In genomic region chr12:98549981-98550380, GRCm38 (mm10) we compare ENCODE assay signal across 29 mouse cellular contexts. TPM values are rescaled to one million over a fixed set of nuclear protein-coding genes. Genes with fewer than 3 reads are reported as not detected.
DNase-seq lines count a peak whose midpoint lies in the region; ATAC-seq and TF ChIP-seq lines count a peak whose summit lies in the region.
"Had no signal": no experiment of that assay in that cellular context is flagged by ENCODE, and none has a peak within 500 bp of the region (broad histone marks: within the 10 kb centered on the region; RNA-seq: fewer than 3 reads in every experiment).

No protein-coding gene starts in this region.

- no peak for DNase-seq in cerebellum, postnatal 4 days (ENCODE audit: low spot score in 2 of 2)
- no peak for DNase-seq in layer of hippocampus, adult 2 months (ENCODE audit: low spot score in 2 of 2)
- DNase-seq in layer of hippocampus, adult 11-12 months (ENCODE audit: low spot score) = no peak
- peak; percentile 83 for DNase-seq in cerebellum, adult 9-10 months
- DNase-seq in adipocyte (ENCODE audit: low spot score) = no peak
- no peak for DNase-seq in left cerebral cortex, postnatal 14 days (ENCODE audit: low spot score in 2 of 2)
- DNase-seq in lung, adult 2 months = no peak
- DNase-seq: adrenal gland, postnatal 36 days; forebrain, postnatal 0 days; heart, postnatal 4 days; kidney, postnatal 14 days; layer of hippocampus, postnatal 36 days; liver; right cerebral cortex, postnatal 25 days had no signal

- no peaks in the 10 kb centered on the region for H3K4me1 ChIP-seq in lung, adult 2 months (ENCODE audit: control insufficient read depth, insufficient read depth, low read length)
- H3K4me1 ChIP-seq: heart, embryonic 15.5 days; lung, embryonic 15.5 days; midbrain, embryonic 10.5 days; stomach, embryonic 15.5 days had no signal

- intact Hi-C loops in left cerebral cortex, postnatal 14 days (cut with DNase I) = no loop called here

- H3K27ac ChIP-seq in layer of hippocampus, adult 2 months = peak overlapping the region; percentile 60
- H3K27ac ChIP-seq: heart, embryonic 15.5 days; hindbrain, embryonic 13.5 days; liver, embryonic 14.5 days; lung, embryonic 15.5 days; midbrain, embryonic 10.5 days; midbrain, embryonic 15.5 days; neural tube, embryonic 15.5 days; stomach, embryonic 15.5 days had no signal

- 90% methylated on average over 6 of the region's 6 CpGs for WGBS in lung, adult 2 months

- ATAC-seq in cerebellum, adult (ENCODE audit: insufficient number of reproducible peaks, low FRiP score, low TSS enrichment) = peak; percentile 85
- ATAC-seq: forebrain, postnatal 0 days; intestine, embryonic 16.5 days; midbrain, embryonic 15.5 days had no signal

- TF ChIP-seq CTCF in layer of hippocampus, adult 2 months (conservative IDR thresholded peaks at IDR 0.05) = no peak
- TF ChIP-seq CTCF in lung, adult 2 months (IDR thresholded peaks at IDR 0.05; ENCODE audit: insufficient read depth, low read length) = no peak

- no peak for TF ChIP-seq POLR2A in lung, adult 2 months (IDR thresholded peaks at IDR 0.05; ENCODE audit: borderline replicate concordance, extremely low read depth, low read depth, low read length)

- H3K4me3 ChIP-seq in layer of hippocampus, adult 2 months = no peak overlapping the region
- no peak overlapping the region for H3K4me3 ChIP-seq in lung, adult 2 months (replicated peaks; ENCODE audit: extremely low read depth, low read depth, low read length)
- H3K4me3 ChIP-seq: heart, embryonic 15.5 days; hindbrain, embryonic 13.5 days; lung, embryonic 15.5 days; midbrain, embryonic 10.5 days; midbrain, embryonic 15.5 days; neural tube, embryonic 15.5 days; stomach, embryonic 15.5 days had no signal

RNA-seq across cellular contexts. Expression of gene Kcnk10, which starts 28.1 kb away (rescaled TPM):
- total RNA-seq in layer of hippocampus, adult 2 months (2021) = 10 to 100 TPM; 16.8 to 18.6 TPM
- 10 to 100 TPM; 22.8 to 26.2 TPM for total RNA-seq in left cerebral cortex, postnatal 14 days (2021)
- polyA plus RNA-seq in lung, adult 2 months (2012; rRNA removed) = 0.01 and 0.08 TPM in 2 replicates
- total RNA-seq: gastrocnemius, adult 8-10 months; heart, postnatal 4 days; megakaryocyte progenitor cell, adult 5-6 weeks had no signal
- polyA plus RNA-seq: G1E; gonadal fat pad, adult 2 months; limb, embryonic 11.5 days; liver, embryonic 14.5 days had no signal
